Mouse (Mus musculus) left cerebral cortex, adult 8-10 months (tissue): ENCODE measurements around the gene Calhm5. TPM values are rescaled to one million over a fixed set of nuclear protein-coding genes. Genes with fewer than 3 reads are reported as not detected.

Source experiments
- DNase-seq, 2 experiments: peaks; one replicate each; pipeline ENCODE4 v3.0.0; 2022; ENCODE audit warnings: low spot score in 2 of 2
- total RNA-seq, 4 experiments: library from RNA; stranded (reverse); gene quantifications; 2 replicates each; pipeline ENCODE4 v1.2.4; 2022

The Calhm5 gene
- 1 to 10 TPM; 1.8 to 2.8 (median 2.2) TPM for total RNA-seq

DNA sequence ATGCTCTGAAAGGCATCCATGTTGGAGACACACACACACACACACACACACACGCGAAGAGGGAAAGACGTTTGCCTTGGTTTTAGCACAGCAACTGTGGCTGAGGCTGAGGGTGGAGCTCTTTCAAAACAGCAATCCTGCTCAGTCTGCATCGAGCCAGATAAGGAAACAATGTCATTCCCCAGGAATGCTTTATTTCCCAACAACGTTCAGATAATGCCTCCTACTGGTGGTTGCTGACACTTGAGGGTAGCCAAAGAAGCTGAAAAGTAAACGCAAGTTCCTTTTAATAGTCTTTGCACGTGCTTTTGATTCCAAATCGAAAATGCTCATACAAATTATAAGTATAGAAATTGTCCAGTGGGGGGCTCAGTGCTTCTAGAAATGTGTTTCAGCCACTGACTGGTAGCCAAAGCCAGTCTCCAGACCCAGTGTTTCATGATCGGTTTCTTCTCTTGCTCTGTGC is at the start of gene Calhm5:
Gene Calhm5, minus strand, starts transcription at position 102 of the 466 bp plus-strand sequence.
- DNase-seq = peak in 1 of 2 experiments; percentile 25

DNA sequence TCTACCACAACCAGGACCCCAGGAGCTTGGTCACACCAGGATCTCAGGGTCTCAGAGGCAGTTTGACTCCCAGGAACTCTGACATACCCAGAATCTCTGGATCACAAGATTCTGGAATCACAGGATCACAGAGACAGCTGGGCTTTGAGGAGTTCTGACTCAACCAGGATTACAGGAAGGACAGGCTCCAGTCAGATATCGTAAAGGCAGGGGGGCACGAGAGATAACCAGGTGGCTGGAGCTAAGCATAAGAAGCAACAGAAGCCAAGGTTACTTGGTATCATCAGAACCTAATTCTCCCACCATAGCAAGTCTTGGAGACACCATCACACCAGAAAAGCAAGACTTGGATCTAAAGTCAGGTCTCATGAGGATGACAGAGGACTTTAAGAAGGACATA is 45.4 kb upstream of the Calhm5 start:
- no peak for DNase-seq

DNA sequence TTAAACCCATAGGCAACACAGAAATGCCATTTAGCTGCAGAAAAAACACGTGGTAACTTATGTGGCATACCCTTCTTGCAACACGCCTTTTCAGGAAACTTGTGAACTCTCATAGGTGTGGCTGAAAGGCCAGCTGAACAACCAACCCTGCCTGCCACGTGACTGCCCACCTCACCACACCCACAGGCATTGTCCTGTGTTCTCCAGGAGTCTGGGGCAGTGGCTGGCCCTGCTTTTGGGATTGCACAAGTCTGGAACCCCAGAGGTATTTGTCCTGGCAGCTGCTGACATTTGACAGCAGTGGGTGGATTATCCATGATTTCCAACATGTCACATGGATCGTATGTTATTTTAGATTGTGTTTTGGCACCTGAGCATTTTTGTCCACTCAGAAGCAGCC is 43.4 kb upstream of the Calhm5 start:
- DNase-seq = no peak

DNA sequence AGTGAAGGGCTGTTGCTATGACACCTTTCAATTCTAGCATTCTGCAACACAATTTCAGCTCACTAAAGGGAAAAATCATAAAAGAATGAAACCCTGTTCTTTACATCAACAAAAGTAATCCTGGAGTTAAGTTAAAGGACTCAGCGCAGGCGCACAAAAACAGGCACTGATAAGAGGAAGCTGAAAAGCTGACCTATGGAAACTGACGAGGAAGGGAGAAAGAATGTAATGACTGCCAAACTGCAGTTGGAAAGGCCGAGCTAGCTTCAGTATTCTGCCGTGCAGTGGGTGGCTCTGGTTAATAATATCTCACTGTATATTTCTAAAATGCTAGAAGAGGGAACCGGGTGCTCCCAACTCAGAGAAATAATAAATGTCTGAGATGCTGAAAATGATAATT is 41.7 kb upstream of the Calhm5 start:
- no peak for DNase-seq

DNA sequence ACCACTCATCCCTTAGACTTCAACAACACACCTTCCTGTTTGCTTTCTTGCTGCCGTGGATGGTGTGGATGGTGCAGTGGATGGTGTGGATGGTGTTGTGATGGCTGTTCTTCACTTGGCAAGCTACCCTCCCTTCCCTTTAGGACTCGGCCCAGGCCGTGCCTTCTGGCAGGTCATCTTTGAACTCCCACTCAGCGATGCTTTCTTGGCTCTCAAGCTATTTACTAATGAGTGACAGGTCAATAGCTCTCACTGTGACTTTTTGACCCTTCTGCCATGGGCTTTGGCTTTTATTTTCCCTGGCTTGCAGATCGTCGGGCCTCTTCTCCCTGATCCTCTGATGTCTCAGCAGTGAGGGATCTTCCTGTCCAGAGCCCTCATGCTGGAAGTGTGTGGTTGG is 40.1 kb upstream of the Calhm5 start:
- DNase-seq = no peak

DNA sequence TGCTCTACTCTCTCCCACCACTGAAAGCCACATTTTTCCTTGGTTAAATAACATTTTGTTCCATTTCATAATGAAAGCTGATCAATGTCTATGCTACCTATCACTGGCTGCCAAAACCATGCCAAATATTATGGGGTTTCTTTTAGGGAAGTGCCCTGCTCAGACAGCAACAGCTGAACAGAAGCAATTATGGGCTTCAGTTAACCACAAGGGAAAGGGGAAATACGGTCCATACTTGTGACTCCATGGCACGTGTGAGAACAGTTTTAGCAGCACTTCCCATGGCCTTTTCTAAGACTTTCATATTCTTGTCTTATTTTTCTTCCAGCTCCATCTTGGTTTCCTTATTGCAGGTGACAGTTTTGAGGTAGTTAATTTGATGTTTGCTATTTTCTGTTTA is 35.0 kb upstream of the Calhm5 start:
- no peak for DNase-seq

DNA sequence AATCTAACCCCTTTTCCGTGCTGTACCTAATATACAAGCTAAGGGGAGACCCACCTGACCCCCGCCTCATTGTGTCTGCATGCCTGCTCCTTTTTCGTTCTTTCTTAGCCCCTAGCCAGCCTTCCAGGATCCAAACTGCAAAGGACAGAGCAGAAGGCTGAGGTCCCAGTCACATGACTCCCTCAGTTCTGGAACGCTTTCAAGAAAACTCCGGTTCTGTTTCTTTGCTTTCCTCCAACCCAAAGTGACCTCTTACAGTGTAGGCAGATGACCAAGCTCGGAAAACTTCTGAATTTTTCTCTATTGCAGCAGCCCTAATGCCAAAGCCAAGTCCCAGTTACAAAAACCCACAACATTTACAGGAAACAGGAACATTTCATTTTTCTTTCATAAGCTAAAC is 32.1 kb upstream of the Calhm5 start:
- DNase-seq = no peak

DNA sequence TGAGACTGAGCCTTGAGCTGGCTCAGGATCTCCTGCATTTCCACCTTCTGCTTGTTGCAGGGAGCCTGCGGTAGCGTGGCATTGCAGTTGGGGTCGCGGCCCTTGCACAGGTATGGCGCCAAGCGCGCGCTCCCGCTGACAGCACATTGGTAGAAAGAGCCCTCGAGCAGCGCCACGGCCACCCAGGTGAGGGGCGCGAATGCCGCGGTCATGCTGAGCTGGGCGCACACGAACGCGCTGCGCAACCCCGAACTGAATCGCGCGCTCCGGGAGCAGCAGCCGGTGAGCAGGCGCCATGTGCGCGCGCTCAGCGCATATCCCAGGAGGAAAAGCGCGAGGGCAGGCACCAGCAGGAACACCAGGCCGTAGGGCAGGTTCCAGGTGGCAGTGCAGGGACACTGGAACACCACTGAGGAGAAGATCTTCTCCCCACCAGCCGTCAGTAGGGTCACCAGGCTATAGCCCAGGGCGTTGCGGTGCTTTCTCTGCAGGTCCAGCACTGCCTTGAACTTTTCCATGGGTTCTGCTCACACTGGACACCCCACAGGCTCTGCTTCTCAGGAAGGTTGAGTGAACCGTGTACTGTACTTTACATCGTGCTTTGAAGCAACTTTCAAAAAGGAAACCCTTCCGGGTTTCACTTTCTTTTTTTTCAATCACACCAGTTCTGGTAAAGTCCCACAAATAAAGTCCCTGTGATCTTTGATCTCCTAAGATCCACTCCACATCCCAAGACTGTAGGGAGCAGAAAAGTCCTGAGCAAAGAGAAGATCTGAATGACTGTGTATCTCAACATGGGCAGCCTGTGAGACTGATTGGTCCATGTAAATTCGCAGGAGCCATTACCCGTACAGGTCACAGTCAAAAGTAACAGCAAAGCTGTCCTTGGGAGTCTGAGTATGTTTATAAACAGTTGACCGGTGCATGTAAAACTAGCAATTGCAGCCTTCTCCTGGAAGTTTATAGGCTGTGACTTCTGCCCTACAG is 31.4 kb upstream of the Calhm5 start, which contains the start of gene Calhm6:
Gene Calhm6, minus strand, starts transcription at position 593 of the 987 bp plus-strand sequence.
- peak in 1 of 2 experiments; percentile 36 for DNase-seq

DNA sequence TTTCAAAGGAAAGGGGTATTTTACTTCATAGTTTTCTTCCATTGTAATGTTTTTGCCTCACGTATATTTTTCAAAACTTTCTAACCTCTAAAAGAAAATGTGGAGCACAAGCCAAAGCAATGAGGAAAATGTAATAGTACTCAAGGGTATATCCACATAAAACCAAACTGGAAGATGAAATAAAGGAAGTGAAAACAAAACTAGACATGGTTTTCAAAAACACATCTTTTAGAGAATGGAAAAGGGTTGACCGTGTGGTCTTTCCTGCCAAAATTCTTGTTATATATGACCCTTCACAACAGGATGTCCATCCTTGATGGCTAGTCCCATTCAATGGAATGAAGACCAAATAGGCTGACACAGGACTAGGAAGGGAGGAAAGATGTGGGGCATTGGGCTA is 22.1 kb upstream of the Calhm5 start:
- no peak for DNase-seq

DNA sequence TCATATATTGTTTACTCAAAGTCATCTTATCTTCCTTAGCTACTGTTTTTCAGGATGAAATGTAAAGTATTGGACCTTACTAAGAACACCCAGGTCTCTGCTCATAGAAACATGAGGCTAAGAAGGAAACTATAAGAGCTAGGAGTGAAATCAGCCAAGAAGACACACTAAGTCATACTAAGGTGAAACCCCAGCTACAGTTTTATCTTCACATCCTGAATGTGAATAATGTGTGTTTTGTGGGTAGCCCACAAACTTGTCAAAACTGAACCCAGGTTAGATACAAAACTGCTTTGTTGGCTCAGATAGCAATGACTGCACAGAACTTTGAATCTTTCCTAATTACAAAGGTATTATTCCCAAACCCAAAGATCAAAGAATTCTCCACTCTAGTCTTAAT is 21.5 kb upstream of the Calhm5 start:
- DNase-seq = no peak

DNA sequence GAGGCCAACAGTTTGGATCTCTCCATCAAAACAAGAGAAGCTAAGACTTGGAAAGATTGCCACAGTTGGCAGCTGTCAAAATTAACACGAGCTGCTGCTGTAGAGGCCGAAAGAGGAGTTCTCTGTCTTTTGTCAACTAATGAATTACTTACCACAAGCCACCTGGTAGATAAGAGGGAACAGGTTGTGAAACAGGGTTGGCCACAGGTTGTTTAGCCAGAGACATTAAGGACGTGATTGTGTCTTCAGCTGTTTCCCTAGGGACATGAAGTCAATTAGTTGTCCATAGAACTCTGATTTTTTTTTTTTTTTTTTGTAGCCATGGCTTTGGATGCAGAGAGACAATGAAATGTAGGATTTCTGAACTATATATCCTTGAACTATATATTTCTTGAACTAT is 20.8 kb upstream of the Calhm5 start:
- DNase-seq = no peak

DNA sequence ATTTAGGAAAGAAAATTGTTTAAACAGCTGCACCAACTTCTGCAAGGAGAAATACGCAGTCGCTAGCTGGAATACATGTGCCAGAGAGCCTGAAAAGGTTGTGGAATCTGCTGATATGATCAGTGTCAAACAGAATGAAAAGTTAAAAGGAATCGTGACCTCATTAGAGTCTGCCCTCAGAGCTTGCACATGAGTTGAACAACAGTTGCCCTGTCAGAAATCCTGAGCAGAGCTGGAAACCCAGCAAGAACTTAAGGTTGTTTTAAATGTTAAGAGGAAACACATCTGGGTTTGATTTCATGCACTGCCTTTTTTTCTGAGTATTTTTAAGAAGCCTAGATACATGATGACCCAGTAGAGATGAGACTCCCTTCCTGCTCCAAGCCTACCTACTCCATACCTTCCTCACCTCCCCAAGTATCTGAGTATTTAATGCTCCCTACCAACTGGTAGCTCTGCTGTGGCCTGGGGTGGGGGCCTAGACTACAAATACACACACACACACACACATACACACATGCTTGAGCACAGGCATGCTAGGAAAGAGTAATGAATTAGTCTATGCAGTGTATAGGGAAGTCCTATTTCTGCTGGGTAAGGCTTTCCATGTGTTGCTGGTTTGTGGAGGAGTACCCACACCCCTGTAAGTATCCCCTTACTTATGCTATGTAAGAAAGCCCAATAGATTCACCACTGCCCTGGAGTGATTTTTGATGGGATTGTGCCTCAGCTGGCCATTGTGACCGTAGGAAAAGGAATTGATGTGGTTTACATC is 15.8 kb upstream of the Calhm5 start:
- DNase-seq = no peak

DNA sequence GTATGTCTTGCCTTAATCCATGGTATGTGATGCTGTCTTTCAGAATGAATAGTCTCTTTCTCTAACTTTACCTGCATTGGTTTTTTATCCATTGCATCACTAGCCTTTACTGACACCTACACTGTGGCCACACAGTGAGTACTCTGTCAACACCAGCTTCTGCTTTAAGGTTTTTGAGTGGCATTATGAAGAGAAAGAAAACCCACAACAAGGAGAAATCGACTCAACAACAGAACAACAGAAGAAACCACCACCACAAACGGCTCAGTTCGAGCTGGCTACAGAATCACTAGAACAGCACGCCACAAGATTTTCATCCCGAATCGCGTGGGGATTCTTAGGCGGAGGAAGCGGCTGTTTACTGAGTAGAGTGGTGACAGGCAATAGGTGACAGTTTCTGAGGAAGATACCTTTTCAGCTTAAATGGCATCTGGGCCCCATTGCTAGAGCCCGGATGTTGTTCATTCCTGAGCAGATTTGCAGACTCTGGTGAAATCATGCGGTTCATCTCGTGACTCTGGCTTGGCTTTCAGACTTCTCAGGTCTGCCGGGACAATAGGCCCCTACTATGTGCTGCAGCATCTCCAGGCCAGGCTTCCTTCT is 14.6 kb upstream of the Calhm5 start:
- DNase-seq = no peak

DNA sequence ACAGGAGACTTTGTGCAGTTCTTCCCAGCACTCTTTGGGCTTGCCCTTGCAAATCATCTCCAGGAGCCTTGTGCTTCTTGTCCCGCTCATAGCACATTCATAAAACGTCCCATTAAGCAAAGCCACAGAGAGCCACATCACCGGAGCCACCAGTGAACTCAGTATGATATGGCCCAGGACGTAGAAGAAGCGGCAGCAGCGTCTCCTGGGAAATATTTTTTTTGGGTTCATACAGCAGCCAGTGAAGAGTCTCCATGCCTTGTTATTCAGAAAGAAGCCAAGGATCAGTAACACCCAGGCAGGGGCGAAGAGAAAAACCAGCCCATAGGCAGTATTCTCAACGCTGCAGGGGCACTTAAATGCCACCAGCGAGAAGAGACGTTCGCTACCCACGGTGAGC is 355 bp downstream of the Calhm5 start:
- DNase-seq = peak in 1 of 2 experiments; percentile 8

DNA sequence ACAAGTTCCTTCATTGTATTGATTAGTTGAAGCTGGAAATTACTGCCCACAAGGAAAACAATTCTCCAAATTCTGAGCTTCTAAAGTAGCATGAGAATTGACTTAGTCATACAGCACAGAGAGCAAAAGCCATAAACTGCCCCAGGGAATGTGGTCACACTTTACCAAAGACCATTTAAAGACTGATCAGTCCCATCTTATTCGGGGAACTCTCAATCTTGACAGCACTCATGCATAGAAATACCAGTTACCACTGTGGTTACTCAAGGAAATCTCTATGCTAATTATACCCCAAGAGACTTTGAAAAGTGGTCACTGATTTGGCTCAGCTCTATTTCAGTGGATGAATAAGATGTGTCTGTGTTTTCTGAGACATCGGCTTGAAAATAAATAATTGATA is 1.2 kb downstream of the Calhm5 start:
- DNase-seq = no peak

DNA sequence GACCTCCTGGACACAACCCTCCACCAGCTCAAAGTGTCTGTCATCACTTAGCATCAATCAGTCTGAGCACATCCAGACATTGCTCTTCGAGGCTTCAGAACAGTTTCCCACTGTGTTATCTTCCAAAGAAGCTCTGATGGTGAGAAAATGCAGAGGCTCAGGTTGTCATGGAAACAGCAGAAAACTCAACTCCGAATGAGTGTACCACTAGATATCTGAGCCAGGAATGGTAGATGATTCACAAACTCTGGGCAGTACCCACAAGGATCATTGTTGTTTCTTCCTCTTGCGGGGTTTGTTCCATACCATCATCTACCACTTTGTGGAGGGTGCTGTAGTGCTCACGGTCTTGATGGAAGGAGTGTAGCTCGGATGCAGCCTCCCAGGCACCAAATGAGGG is 4.4 kb downstream of the Calhm5 start:
- DNase-seq = peak; percentile 8 to 73

DNA sequence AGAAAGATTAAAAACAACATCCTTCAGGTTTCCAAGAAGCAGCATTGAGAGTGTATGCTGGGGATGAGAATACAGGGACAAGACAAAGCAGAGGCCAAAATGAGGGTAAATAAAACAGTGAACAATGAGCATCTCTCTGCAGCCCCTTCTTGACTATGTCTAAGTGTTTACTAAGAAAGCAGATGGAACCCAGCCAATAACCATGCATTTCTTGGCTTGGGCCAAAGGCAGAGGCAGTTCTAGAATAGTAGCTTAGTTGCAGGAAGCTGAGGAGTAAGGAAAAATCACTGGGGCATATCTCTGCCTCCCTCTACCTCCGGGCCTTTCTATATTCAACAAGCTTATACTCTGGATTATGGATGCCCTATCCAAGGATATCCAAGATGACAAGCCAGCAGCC is 5.8 kb downstream of the Calhm5 start:
- no peak for DNase-seq

DNA sequence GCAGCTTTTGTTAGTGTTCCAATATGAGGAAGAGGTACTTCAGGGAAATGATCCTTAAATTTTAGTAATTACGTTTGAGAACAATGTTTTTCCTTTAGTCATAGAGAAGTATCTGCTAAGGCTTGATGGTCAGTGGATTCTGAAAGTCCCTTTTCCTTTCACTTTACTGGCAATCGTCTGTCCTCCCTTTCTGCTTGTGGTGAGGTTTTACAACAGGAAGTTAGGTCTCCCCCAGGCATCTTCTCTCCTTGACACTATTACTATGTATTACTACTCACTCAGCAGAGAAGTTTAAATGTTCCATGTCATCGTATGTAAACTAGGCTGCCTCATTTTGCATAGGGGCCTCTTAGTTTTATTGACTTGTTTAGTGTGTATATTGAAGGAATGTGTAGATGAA is 6.8 kb downstream of the Calhm5 start:
- no peak for DNase-seq

DNA sequence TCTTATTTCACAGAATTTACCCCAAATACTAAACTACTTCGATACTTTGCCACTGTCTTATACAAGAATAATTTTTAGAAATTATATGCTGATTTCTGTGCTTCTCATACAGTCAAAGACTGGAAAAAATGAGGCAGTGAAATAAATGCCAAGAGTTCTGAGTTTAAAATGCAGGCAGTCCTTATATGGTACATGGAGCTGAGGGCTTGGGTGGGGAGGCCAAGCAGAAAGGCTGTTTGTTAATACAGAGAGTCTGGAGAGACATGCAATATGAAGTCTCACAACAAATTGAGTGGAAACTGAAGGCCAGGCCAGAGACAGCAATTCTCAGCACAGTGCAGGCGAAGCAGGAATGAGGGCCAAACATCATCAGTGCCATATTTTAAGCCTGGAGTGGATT is 7.8 kb downstream of the Calhm5 start:
- no peak for DNase-seq

DNA sequence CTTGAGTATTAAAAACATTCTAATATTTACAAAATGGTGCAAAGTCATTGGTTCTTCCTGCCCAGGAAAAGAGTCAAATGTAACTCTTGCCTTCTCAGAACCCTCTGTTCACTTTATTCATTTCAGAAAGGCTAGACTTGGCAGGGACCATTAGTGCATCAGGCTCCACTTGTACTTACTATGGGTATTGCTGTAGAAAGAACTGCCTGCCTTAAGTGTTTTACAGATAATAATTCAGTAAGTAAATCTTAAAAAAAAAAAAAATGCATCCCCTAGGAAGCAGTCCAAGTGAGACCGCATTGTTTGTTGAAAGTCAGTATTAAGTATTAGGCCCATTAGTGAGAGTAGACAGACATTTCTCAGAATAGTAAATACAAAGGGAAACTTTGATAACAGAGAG is 9.8 kb downstream of the Calhm5 start:
- DNase-seq = no peak

DNA sequence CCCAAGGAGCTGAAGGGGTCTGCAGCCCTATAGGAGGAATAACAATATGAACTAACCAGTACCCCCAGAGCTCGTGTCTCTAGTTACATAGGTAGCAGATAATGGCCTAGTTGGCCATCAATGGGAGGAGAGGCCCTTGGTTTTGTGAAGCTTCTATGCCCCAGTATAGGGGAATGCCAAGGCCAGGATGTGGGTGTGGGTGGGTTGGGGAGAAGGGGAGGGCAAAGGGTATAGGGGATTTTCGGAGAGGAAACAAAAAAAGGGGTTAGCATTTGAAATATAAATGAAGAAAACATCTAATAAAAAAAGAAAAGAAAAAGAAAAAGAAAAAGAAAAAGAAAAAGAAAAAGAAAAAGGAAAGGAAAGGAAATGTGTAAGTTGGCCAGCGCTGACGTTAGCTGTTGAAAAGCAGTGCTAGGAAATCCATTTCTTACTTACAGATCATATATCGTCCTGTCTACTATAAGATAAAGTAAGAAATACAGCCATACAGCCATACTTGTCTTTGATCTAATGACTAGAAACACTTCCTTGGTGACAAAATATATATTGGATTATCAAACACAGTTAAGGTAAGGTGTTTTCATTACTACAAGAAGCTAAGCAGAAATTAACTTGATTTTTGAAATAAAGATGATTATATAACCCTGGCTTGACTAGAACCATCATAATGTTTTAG is 21.7 kb downstream of the Calhm5 start:
- no peak for DNase-seq
